In the genomic region with DNA sequence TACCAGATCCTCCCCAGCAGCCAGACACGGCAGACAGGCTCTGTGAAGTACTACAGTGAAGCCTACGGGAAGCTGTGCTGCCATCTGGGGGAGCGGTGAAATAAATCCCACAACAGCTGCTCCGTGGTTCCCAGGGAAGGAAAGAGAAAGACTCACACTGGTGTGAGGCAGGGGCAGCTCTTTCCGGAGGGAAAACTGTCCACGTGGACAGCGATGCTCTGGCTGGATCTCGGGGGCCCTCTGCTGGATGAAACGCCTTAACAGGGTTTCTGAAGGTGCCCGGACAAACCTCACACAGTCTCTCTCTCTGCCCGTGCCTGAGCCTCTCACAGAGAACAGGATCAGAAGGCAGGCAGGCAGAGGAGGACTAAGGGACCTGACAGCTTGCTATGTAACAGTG, we compare ENCODE assay signal across 8 mouse cellular contexts. TPM values are rescaled to one million over a fixed set of nuclear protein-coding genes. Genes with fewer than 3 reads are reported as not detected.
DNase-seq lines count a peak whose midpoint lies in the region; ATAC-seq and TF ChIP-seq lines count a peak whose summit lies in the region.

No protein-coding gene starts in this region.

- peaks cover 24% of the 10 kb centered on the region; the same call in 1 of the 2 replicates for H3K4me1 ChIP-seq in embryonic facial prominence, embryonic 12.5 days
- H3K4me1 ChIP-seq in kidney, adult 2 months (ENCODE audit: control insufficient read depth, insufficient read depth, low read length) = peaks cover 4% of the 10 kb centered on the region; the same call in 1 of the 2 replicates
- peaks cover 37% of the 10 kb centered on the region for H3K4me1 ChIP-seq in limb, embryonic 10.5 days
- peaks cover 36% of the 10 kb centered on the region for H3K4me1 ChIP-seq in midbrain, embryonic 12.5 days

- no peak overlapping the region for H3K4me3 ChIP-seq in embryonic facial prominence, embryonic 12.5 days
- H3K4me3 ChIP-seq in kidney, adult 2 months (ENCODE audit: insufficient read depth, low read depth, low read length) = no peak overlapping the region
- peak overlapping the region; percentile 3; the same call in 1 of the 2 replicates for H3K4me3 ChIP-seq in limb, embryonic 10.5 days
- no peak overlapping the region for H3K4me3 ChIP-seq in midbrain, embryonic 12.5 days

- H3K4me2 ChIP-seq in embryonic facial prominence, embryonic 12.5 days (replicated peaks) = peak overlapping the region; percentile 30
- peak overlapping the region; percentile 38 for H3K4me2 ChIP-seq in midbrain, embryonic 12.5 days (replicated peaks)

- 1% methylated on average over 11 of the region's 11 CpGs for WGBS in embryonic facial prominence, embryonic 12.5 days
- WGBS in kidney, adult 2 months = 2% methylated on average over 11 of the region's 11 CpGs
- WGBS in limb, embryonic 10.5 days = 1% methylated on average over 11 of the region's 11 CpGs
- WGBS in midbrain, embryonic 12.5 days = 2% methylated on average over 11 of the region's 11 CpGs

- no peaks in the 10 kb centered on the region for H3K36me3 ChIP-seq in embryonic facial prominence, embryonic 12.5 days
- H3K36me3 ChIP-seq in kidney, adult 2 months (ENCODE audit: control insufficient read depth, insufficient read depth, low read length) = no peaks in the 10 kb centered on the region
- no peaks in the 10 kb centered on the region for H3K36me3 ChIP-seq in limb, embryonic 10.5 days
- no peaks in the 10 kb centered on the region for H3K36me3 ChIP-seq in midbrain, embryonic 12.5 days

- TF ChIP-seq CTCF in kidney, adult 2 months (conservative IDR thresholded peaks at IDR 0.05; ENCODE audit: insufficient read depth, insufficient read length, low read depth, low read length) = peak; percentile 86

- H3K27ac ChIP-seq in embryonic facial prominence, embryonic 12.5 days = peak overlapping the region; percentile 17; the same call in 1 of the 2 replicates
- H3K27ac ChIP-seq in kidney, adult 2 months (ENCODE audit: insufficient read depth, low read depth, low read length) = no peak overlapping the region
- H3K27ac ChIP-seq in limb, embryonic 10.5 days = peak overlapping the region; percentile 80
- peak overlapping the region; percentile 39 for H3K27ac ChIP-seq in midbrain, embryonic 12.5 days (replicated peaks)

- ATAC-seq in embryonic facial prominence, embryonic 12.5 days (ENCODE audit: insufficient number of reproducible peaks, insufficient read depth, low FRiP score, low TSS enrichment) = peak; percentile 85
- ATAC-seq in midbrain, embryonic 12.5 days (ENCODE audit: low FRiP score, low read depth) = peak; percentile 80
- no peak for ATAC-seq in erythroid progenitor cell, adult 5-6 weeks (replicated peaks; ENCODE audit: low FRiP score, poor library complexity, severe bottlenecking)

- TF ChIP-seq POLR2A in kidney, adult 2 months (IDR thresholded peaks at IDR 0.05; ENCODE audit: low read depth, low read length) = no peak

- H3K9me3 ChIP-seq in embryonic facial prominence, embryonic 12.5 days = no peaks in the 10 kb centered on the region
- no peaks in the 10 kb centered on the region for H3K9me3 ChIP-seq in limb, embryonic 10.5 days (replicated peaks)
- no peaks in the 10 kb centered on the region for H3K9me3 ChIP-seq in midbrain, embryonic 12.5 days

- peak; percentile 88 for DNase-seq in adrenal gland, postnatal 14 days
- DNase-seq in heart, adult 8-10 months (ENCODE audit: low spot score) = peak; percentile 82
- DNase-seq in kidney, adult 2 months = peak; percentile 77
- DNase-seq in limb, embryonic 10.5 days (ENCODE audit: low spot score) = peak; percentile 91
- peak; percentile 66 for DNase-seq in skeletal muscle tissue, adult 2 months (ENCODE audit: low read depth, low spot score)

- no peaks in the 10 kb centered on the region for H3K27me3 ChIP-seq in embryonic facial prominence, embryonic 12.5 days
- no peaks in the 10 kb centered on the region for H3K27me3 ChIP-seq in kidney, adult 2 months (replicated peaks; ENCODE audit: control insufficient read depth, insufficient read depth, low read length)
- H3K27me3 ChIP-seq in limb, embryonic 10.5 days (ENCODE audit: low read depth, poor library complexity, severe bottlenecking) = no peaks in the 10 kb centered on the region; the same call in none of the 2 replicates
- H3K27me3 ChIP-seq in midbrain, embryonic 12.5 days = 0 out of 2 replicates have a peak, but pooled peaks cover 13% of the 10 kb centered on the region

- peak overlapping the region; percentile 39; the same call in 1 of the 2 replicates for H3K9ac ChIP-seq in embryonic facial prominence, embryonic 12.5 days
- peak overlapping the region; percentile 54 for H3K9ac ChIP-seq in midbrain, embryonic 12.5 days (replicated peaks)

RNA-seq across cellular contexts. Expression of a gene that starts 53.1 kb away (rescaled TPM):
- total RNA-seq in adrenal gland, postnatal 14 days (2021) = 5.7 and 6.8 TPM in 2 replicates
- 11.0 and 12.2 TPM in 2 replicates for polyA plus RNA-seq in embryonic facial prominence, embryonic 12.5 days (2016; fragmentation: Nextera tagmentation; extraction: Ambion mirVana)
- 1 to 10 TPM; 4.1 to 7.8 (median 5.5) TPM for total RNA-seq in heart, adult 8-10 months (2022)
- polyA plus RNA-seq in kidney, adult 2 months (2012; rRNA removed) = 80.1 and 84.5 TPM in 2 replicates
- 8.4 and 9.3 TPM in 2 replicates for polyA plus RNA-seq in limb, embryonic 10.5 days (2016; fragmentation: Nextera tagmentation; extraction: Ambion mirVana)
- polyA plus RNA-seq in midbrain, embryonic 12.5 days (2016; fragmentation: Nextera tagmentation; extraction: Ambion mirVana) = 30.9 and 32.6 TPM in 2 replicates
- total RNA-seq in erythroid progenitor cell, adult 5-6 weeks (2015; ENCODE audit: low replicate concordance) = 12.2 TPM in 1 of 2 replicates, not detected in the other
- not detected in 2 replicates for total RNA-seq in erythroid progenitor cell, adult 5-6 weeks (2017; ENCODE audit: low replicate concordance)

RNA-seq across cellular contexts. Expression of a gene that starts 58.5 kb away (rescaled TPM):
- 39.4 and 43.1 TPM in 2 replicates for total RNA-seq in adrenal gland, postnatal 14 days (2021)
- 85.1 and 87.4 TPM in 2 replicates for polyA plus RNA-seq in embryonic facial prominence, embryonic 12.5 days (2016; fragmentation: Nextera tagmentation; extraction: Ambion mirVana)
- 10 to 100 TPM; 12.4 to 17.8 (median 15.9) TPM for total RNA-seq in heart, adult 8-10 months (2022)
- polyA plus RNA-seq in kidney, adult 2 months (2012; rRNA removed) = 68.9 and 75.5 TPM in 2 replicates
- 104 and 107 TPM in 2 replicates for polyA plus RNA-seq in limb, embryonic 10.5 days (2016; fragmentation: Nextera tagmentation; extraction: Ambion mirVana)
- polyA plus RNA-seq in midbrain, embryonic 12.5 days (2016; fragmentation: Nextera tagmentation; extraction: Ambion mirVana) = 102 TPM in 2 replicates
- total RNA-seq in erythroid progenitor cell, adult 5-6 weeks (2015; ENCODE audit: low replicate concordance) = 4.0 and 6.7 TPM in 2 replicates
- 2.1 and 2.2 TPM in 2 replicates for total RNA-seq in erythroid progenitor cell, adult 5-6 weeks (2017; ENCODE audit: low replicate concordance)
